Comparison of ENCODE assay signal across 9 mouse cellular contexts in the genomic region with DNA sequence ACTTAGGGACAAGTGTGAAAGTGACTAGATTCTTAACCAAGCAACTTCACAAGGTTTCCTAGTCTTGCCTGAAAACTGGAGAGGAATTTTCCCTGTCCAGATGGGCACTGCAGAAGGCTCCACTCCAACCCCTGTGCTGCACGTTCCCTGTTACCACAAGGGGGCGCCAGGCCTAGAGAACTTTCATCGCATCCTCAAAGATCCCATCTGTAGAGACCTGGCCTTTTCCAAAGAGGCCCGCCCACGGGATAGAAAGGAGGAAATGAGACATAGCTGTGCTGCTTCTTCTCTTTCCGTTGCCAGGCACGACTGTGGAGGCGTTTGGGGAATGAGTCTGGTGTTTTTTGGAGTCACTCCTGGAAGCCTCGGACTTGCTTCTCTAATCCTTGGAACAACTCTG.
DNase-seq lines count a peak whose midpoint lies in the region; ATAC-seq and TF ChIP-seq lines count a peak whose summit lies in the region.
"Had no signal": no experiment of that assay in that cellular context is flagged by ENCODE, and none has a peak within 500 bp of the region (broad histone marks: within the 10 kb centered on the region; RNA-seq: fewer than 3 reads in every experiment).

No protein-coding gene starts in this region.

- 31% methylated on average over 9 of the region's 9 CpGs for WGBS in forebrain, postnatal 0 days
- WGBS in forebrain, embryonic 16.5 days: 27% methylated on average over 9 of the region's 9 CpGs
- 31% methylated on average over 9 of the region's 9 CpGs for WGBS in kidney, adult 2 months
- WGBS in olfactory bulb, adult 2 months: 22% methylated on average over 9 of the region's 9 CpGs

- no peak for TF ChIP-seq POLR2A in kidney, adult 2 months (IDR thresholded peaks at IDR 0.05; ENCODE audit: low read depth, low read length)
- no peak for TF ChIP-seq POLR2A in olfactory bulb, adult 2 months (IDR thresholded peaks at IDR 0.05; ENCODE audit: insufficient read depth, low read depth, low read length)

- no peak overlapping the region for H3K27ac ChIP-seq in forebrain, postnatal 0 days (ENCODE audit: low read depth, low read length)
- no peak overlapping the region for H3K27ac ChIP-seq in forebrain, embryonic 16.5 days (ENCODE audit: low read length)
- no peak overlapping the region for H3K27ac ChIP-seq in kidney, adult 2 months (ENCODE audit: insufficient read depth, low read depth, low read length)
- no peak overlapping the region for H3K27ac ChIP-seq in olfactory bulb, adult 2 months (ENCODE audit: insufficient read depth, low read depth, low read length)
- H3K27ac ChIP-seq: neural tube, embryonic 13.5 days had no signal

- no peaks in the 10 kb centered on the region for H3K36me3 ChIP-seq in forebrain, postnatal 0 days (ENCODE audit: insufficient read depth)
- H3K36me3 ChIP-seq in forebrain, embryonic 16.5 days (ENCODE audit: control insufficient read depth, insufficient read depth): no peaks in the 10 kb centered on the region
- no peaks in the 10 kb centered on the region for H3K36me3 ChIP-seq in kidney, adult 2 months (ENCODE audit: control insufficient read depth, insufficient read depth, low read length)
- H3K36me3 ChIP-seq: neural tube, embryonic 13.5 days had no signal

- no peak overlapping the region for H3K4me2 ChIP-seq in forebrain, postnatal 0 days (ENCODE audit: low read depth)
- no peak overlapping the region for H3K4me2 ChIP-seq in forebrain, embryonic 16.5 days (ENCODE audit: low read length)
- H3K4me2 ChIP-seq: neural tube, embryonic 13.5 days had no signal

- peak; percentile 14 for DNase-seq in forebrain, postnatal 0 days
- peak; percentile 68 for DNase-seq in adrenal gland, adult 2 months
- DNase-seq in kidney, adult 2 months: peak; percentile 61
- peak; percentile 58 for DNase-seq in liver
- peak; percentile 47 for DNase-seq in thymus, postnatal 0 days (ENCODE audit: low spot score)

- TF ChIP-seq CTCF in forebrain, postnatal 0 days (IDR thresholded peaks at IDR 0.05; ENCODE audit: low read depth): peak; percentile 50
- peak; percentile 66 for TF ChIP-seq CTCF in kidney, adult 2 months (conservative IDR thresholded peaks at IDR 0.05; ENCODE audit: insufficient read depth, insufficient read length, low read depth, low read length)
- peak; percentile 59; the same call in 1 of the 2 replicates for TF ChIP-seq CTCF in olfactory bulb, adult 2 months (IDR thresholded peaks at IDR 0.05; ENCODE audit: insufficient read depth, low read depth, low read length)

- H3K27me3 ChIP-seq in forebrain, postnatal 0 days (ENCODE audit: insufficient read depth, low read length): no peaks in the 10 kb centered on the region
- H3K27me3 ChIP-seq in forebrain, embryonic 16.5 days (replicated peaks; ENCODE audit: control insufficient read depth, insufficient read depth, low read length): no peaks in the 10 kb centered on the region
- no peaks in the 10 kb centered on the region for H3K27me3 ChIP-seq in kidney, adult 2 months (replicated peaks; ENCODE audit: control insufficient read depth, insufficient read depth, low read length)
- H3K27me3 ChIP-seq: neural tube, embryonic 13.5 days had no signal

- H3K4me3 ChIP-seq in forebrain, postnatal 0 days (ENCODE audit: low read depth, low read length): no peak overlapping the region
- H3K4me3 ChIP-seq in forebrain, embryonic 16.5 days (replicated peaks; ENCODE audit: low read length): no peak overlapping the region
- no peak overlapping the region for H3K4me3 ChIP-seq in kidney, adult 2 months (ENCODE audit: insufficient read depth, low read depth, low read length)
- H3K4me3 ChIP-seq in olfactory bulb, adult 2 months (ENCODE audit: insufficient read depth, low read depth, low read length): no peak overlapping the region
- H3K4me3 ChIP-seq: neural tube, embryonic 13.5 days had no signal

- H3K9ac ChIP-seq in forebrain, postnatal 0 days: no peak overlapping the region
- no peak overlapping the region for H3K9ac ChIP-seq in forebrain, embryonic 16.5 days (replicated peaks; ENCODE audit: low read depth, low read length)
- H3K9ac ChIP-seq: neural tube, embryonic 13.5 days had no signal

- no peaks in the 10 kb centered on the region for H3K9me3 ChIP-seq in forebrain, postnatal 0 days (ENCODE audit: low read length)
- no peaks in the 10 kb centered on the region for H3K9me3 ChIP-seq in forebrain, embryonic 16.5 days (ENCODE audit: control insufficient read depth, low read length)
- H3K9me3 ChIP-seq: neural tube, embryonic 13.5 days had no signal

- no peaks in the 10 kb centered on the region for H3K4me1 ChIP-seq in forebrain, postnatal 0 days (ENCODE audit: insufficient read depth)
- no peaks in the 10 kb centered on the region for H3K4me1 ChIP-seq in forebrain, embryonic 16.5 days (replicated peaks; ENCODE audit: control insufficient read depth, insufficient read depth, low read length)
- no peaks in the 10 kb centered on the region for H3K4me1 ChIP-seq in kidney, adult 2 months (ENCODE audit: control insufficient read depth, insufficient read depth, low read length)
- peaks cover 6% of the 10 kb centered on the region; the same call in 1 of the 2 replicates for H3K4me1 ChIP-seq in olfactory bulb, adult 2 months (ENCODE audit: control insufficient read depth, insufficient read depth, low read length)
- H3K4me1 ChIP-seq: neural tube, embryonic 13.5 days had no signal

- ATAC-seq in forebrain, postnatal 0 days: no peak
- no peak for ATAC-seq in forebrain, embryonic 16.5 days
- 0 out of 2 replicates have a peak, but pooled peaks have one; percentile 39 for ATAC-seq in erythroid progenitor cell, adult 5-6 weeks (replicated peaks; ENCODE audit: low FRiP score, poor library complexity, severe bottlenecking)

Comparison
In these comparisons a context has a peak if more than half of its experiments do, and no peak if none do; other contexts are left out.
1. DNase-seq: peak in every context shown above with its lines; median percentile 68 in adrenal gland, adult 2 months; 61 in kidney, adult 2 months; 58 in liver; 47 in thymus, postnatal 0 days; 14 in forebrain, postnatal 0 days.